Mouse (Mus musculus): ENCODE measurements around the gene Gpha2.

Gpha2 gene

GRCm38 (mm10) chr19:6268670-6269132, 42.5 kb downstream of the Gpha2 start:
- in situ Hi-C loops (cut with MboI; ENCODE audit: low pct_unique_long_range_greater_than_20kb in 1 of 2, low sequenced_read_pairs in 2 of 2, unreplicated experiment in 1 of 2): no loop called here

GRCm38 (mm10) chr19:6269798-6270475, 43.8 kb downstream of the Gpha2 start:
- in situ Hi-C loops (cut with MboI; ENCODE audit: low pct_unique_long_range_greater_than_20kb in 1 of 2, low sequenced_read_pairs in 2 of 2, unreplicated experiment in 1 of 2): loop anchor here (5.0 kb wide), 1 partner anchor 37 kb away; the partner anchor contains the start of gene Cdc42bpg (in 2 of the 2)

- in situ Hi-C loops (cut with MboI; ENCODE audit: low pct_unique_long_range_greater_than_20kb in 1 of 2, low sequenced_read_pairs in 2 of 2, unreplicated experiment in 1 of 2): loop anchor here (5.0 kb wide), 1 partner anchor 37 kb away; the partner anchor contains the start of gene Cdc42bpg (in 2 of the 2)
These were observed 44.5 kb downstream of the Gpha2 start for GRCm38 (mm10) chr19:6270661-6271060.

- in situ Hi-C loops (cut with MboI; ENCODE audit: low pct_unique_long_range_greater_than_20kb in 1 of 2, low sequenced_read_pairs in 2 of 2, unreplicated experiment in 1 of 2): loop anchor here (5.0 kb wide), 1 partner anchor 36 kb away; the partner anchor contains the start of gene Cdc42bpg (in 2 of the 2)
These were observed 45.0 kb downstream of the Gpha2 start for GRCm38 (mm10) chr19:6271206-6271605.

GRCm38 (mm10) chr19:6272053-6272452, 45.9 kb downstream of the Gpha2 start:
- in situ Hi-C loops (cut with MboI; ENCODE audit: low pct_unique_long_range_greater_than_20kb in 1 of 2, low sequenced_read_pairs in 2 of 2, unreplicated experiment in 1 of 2): loop anchor here (5.0 kb wide), 1 partner anchor 35 kb away; the partner anchor contains the start of gene Cdc42bpg (in 2 of the 2)

- in situ Hi-C loops (cut with MboI; ENCODE audit: low pct_unique_long_range_greater_than_20kb in 1 of 2, low sequenced_read_pairs in 2 of 2, unreplicated experiment in 1 of 2): loop anchor here (5.0 kb wide), 1 partner anchor 35 kb away; the partner anchor contains the start of gene Cdc42bpg (in 2 of the 2)
These were observed 46.6 kb downstream of the Gpha2 start for GRCm38 (mm10) chr19:6272738-6273137.

GRCm38 (mm10) chr19:6273592-6273991, 47.4 kb downstream of the Gpha2 start:
- in situ Hi-C loops (cut with MboI; ENCODE audit: low pct_unique_long_range_greater_than_20kb in 1 of 2, low sequenced_read_pairs in 2 of 2, unreplicated experiment in 1 of 2): loop anchor here (5.0 kb wide), 1 partner anchor 34 kb away; the partner anchor contains the start of gene Cdc42bpg (in 2 of the 2)

- in situ Hi-C loops (cut with MboI; ENCODE audit: low pct_unique_long_range_greater_than_20kb in 1 of 2, low sequenced_read_pairs in 2 of 2, unreplicated experiment in 1 of 2): loop anchor here (5.0 kb wide), 1 partner anchor 33 kb away; the partner anchor contains the start of gene Cdc42bpg (in 2 of the 2)
These were observed 47.9 kb downstream of the Gpha2 start for GRCm38 (mm10) chr19:6273998-6274608.

GRCm38 (mm10) chr19:6275740-6276389, 49.7 kb downstream of the Gpha2 start:
- in situ Hi-C loops (cut with MboI; ENCODE audit: low pct_unique_long_range_greater_than_20kb in 1 of 2, low sequenced_read_pairs in 2 of 2, unreplicated experiment in 1 of 2): no loop called here

- in situ Hi-C loops (cut with MboI; ENCODE audit: low pct_unique_long_range_greater_than_20kb in 1 of 2, low sequenced_read_pairs in 2 of 2, unreplicated experiment in 1 of 2): no loop called here
These were observed 50.5 kb downstream of the Gpha2 start, which contains the start of gene Ehd1 for GRCm38 (mm10) chr19:6276426-6277421. TSS of gene Ehd1 (plus strand) at chr19:6276725.

All from mouse embryonic stem cell (cell line).